Mouse (Mus musculus) G1E (cell line): ENCODE results near the gene H2afx. TPM values are rescaled to one million over a fixed set of nuclear protein-coding genes. Genes with fewer than 3 reads are reported as not detected.
"Not testable (repeated sequence)": the region's sequence is repeated elsewhere in the genome, so short reads cannot be mapped to it uniquely, and the experiment has no call there.

Source experiments
- ATAC-seq: 2 replicates; pipeline ENCODE4 v1.8.0; 2016; ENCODE audit warnings: mild to moderate bottlenecking; ENCODE audit not compliant: insufficient number of reproducible peaks, poor library complexity, low FRiP score, severe bottlenecking; ENCODE audit errors: extremely low read depth
- DNase-seq: peaks from one replicate; pipeline ENCODE4 v3.0.0; 2012; ENCODE audit warnings: low spot score
- H3K27me3 ChIP-seq: 2 replicates; pipeline ENCODE4 v1.6.1; 2012; ENCODE audit warnings: mild to moderate bottlenecking, low read length, inconsistent platforms; ENCODE audit not compliant: insufficient read depth
- H3K36me3 ChIP-seq: replicated peaks from 2 replicates; pipeline ENCODE3; 2012; ENCODE audit warnings: mild to moderate bottlenecking, inconsistent platforms
- H3K4me1 ChIP-seq: 2 replicates; pipeline ENCODE4 v1.6.1; 2012; ENCODE audit warnings: low read depth, low read length, inconsistent platforms, mixed read lengths; ENCODE audit not compliant: insufficient read depth
- H3K4me3 ChIP-seq: 2 replicates; pipeline ENCODE4 v1.5.1; 2012; ENCODE audit warnings: low read depth, mild to moderate bottlenecking, inconsistent platforms, low read length, moderate library complexity, mixed read lengths
- H3K9me3 ChIP-seq: replicated peaks from 2 replicates; pipeline ENCODE4 v1.6.1; 2012; ENCODE audit warnings: inconsistent platforms
- CTCF ChIP-seq: IDR thresholded peaks from 2 replicates; pipeline ENCODE4 v1.5.1; 2012; ENCODE audit warnings: low read depth, low read length, inconsistent platforms, mixed read lengths
- GATA1 ChIP-seq: IDR thresholded peaks from 2 replicates; pipeline ENCODE4 v1.6.1; 2012; ENCODE audit warnings: borderline replicate concordance, low read length, inconsistent platforms, mixed read lengths
- GATA2 ChIP-seq: IDR thresholded peaks from 2 replicates; pipeline ENCODE4 v1.6.1; 2012; ENCODE audit warnings: low read depth, low read length, inconsistent platforms, borderline replicate concordance
- POLR2AphosphoS5 ChIP-seq: IDR thresholded peaks from 2 replicates; pipeline ENCODE4 v1.6.1; 2012; ENCODE audit warnings: low read depth, low read length, inconsistent platforms; ENCODE audit not compliant: insufficient replicate concordance
- TAL1 ChIP-seq: conservative IDR thresholded peaks from 2 replicates; pipeline ENCODE4 v1.6.1; 2012; ENCODE audit warnings: low read depth, low read length, inconsistent platforms, mixed read lengths
- polyA plus RNA-seq: library from polyadenylated mRNA; stranded (reverse); fragments of >175 nt; gene quantifications from 2 replicates; pipeline ENCODE4 v1.2.3, GENCODE M21; 2012
- total RNA-seq, 2 experiments: library from RNA; stranded (forward) in 1 of 2; stranded (reverse) in 1 of 2; fragments of 200-1000 nt in 1 of 2; fragments of >200 nt in 1 of 2; fragmentation: Nextera tagmentation in 1 of 2; gene quantifications; 2 replicates each; pipeline ENCODE4 v1.2.3; 2014 to 2017

Gene H2afx
- total and polyA plus RNA-seq, 3 experiments, result 227 to 762 (median 240) TPM

- H3K36me3 ChIP-seq, result peaks cover 68% of the 10 kb centered on the region
- H3K4me3 ChIP-seq, result no peak overlapping the region
- H3K9me3 ChIP-seq, result peaks cover 10% of the 10 kb centered on the region
- TF ChIP-seq GATA2 (no peak), TAL1 (no peak), GATA1 (no peak), POLR2AphosphoS5 (no peak), CTCF (no peak)
- peaks cover 37% of the 10 kb centered on the region for H3K4me1 ChIP-seq
- no peaks in the 10 kb centered on the region for H3K27me3 ChIP-seq
- ATAC-seq, result no peak
- DNase-seq, result no peak
Observed at GRCm38 (mm10) chr9:44330736-44331135, 3.8 kb upstream of the H2afx start.

DNA sequence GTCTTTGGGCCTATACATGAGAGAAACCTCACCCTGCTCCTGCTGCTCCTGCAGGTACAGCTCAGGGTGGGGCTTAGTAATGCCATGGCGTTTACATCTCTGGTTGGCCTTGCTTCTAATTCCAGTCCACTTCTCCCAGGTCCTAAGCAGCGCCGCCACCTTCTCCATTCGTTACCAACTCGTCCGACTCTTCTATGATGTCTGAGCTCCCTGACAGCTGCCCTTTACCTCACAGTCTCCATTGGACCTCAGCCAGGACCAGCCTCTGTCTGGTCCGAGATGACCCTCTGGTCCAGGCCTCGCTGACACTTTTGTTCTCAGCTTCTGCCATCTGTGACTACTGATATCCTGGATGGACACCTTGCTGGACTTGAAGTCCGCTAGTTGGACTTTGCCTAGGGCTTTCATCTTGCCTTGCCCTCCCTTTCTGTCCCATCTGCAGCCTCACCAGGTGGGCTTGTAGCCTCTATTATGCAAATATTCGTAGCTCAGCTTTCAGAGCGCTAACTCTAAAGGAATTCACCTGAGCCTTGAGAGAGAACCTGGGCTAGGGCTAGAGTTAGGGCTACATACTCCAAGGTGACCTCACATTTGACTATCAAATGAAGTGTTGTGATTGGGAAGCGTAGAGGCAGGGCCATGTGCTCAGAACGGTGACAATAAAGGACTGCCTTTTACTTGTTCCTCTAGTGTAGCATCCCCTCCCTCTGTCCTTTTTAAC is 1.4 kb upstream of the H2afx start:
- no peak for TF ChIP-seq GATA2
- no peak for TF ChIP-seq CTCF
- no peak for TF ChIP-seq POLR2AphosphoS5
- TF ChIP-seq GATA1, result no peak
- TF ChIP-seq TAL1, result no peak
- Histone ChIP-seq H3K4me3 (no peak overlapping the region), H3K9me3 (peaks cover 10% of the 10 kb centered on the region), H3K27me3 (no peaks in the 10 kb centered on the region), H3K4me1 (peaks cover 34% of the 10 kb centered on the region), H3K36me3 (peaks cover 83% of the 10 kb centered on the region)
- ATAC-seq (no peak), DNase-seq (no peak)

- Histone ChIP-seq H3K4me1 (peaks cover 45% of the 10 kb centered on the region), H3K27me3 (no peaks in the 10 kb centered on the region), H3K36me3 (peaks cover 83% of the 10 kb centered on the region), H3K4me3 (peak overlapping the region; percentile 98), H3K9me3 (peaks cover 10% of the 10 kb centered on the region)
- TF ChIP-seq CTCF (no peak), POLR2AphosphoS5 (peak; percentile 93)
- no peak for ATAC-seq
- peak; percentile 21 for DNase-seq
Observed at GRCm38 (mm10) chr9:44335331-44336092, 1.0 kb downstream of the H2afx start.

GRCm38 (mm10) chr9:44336093-44336406 is 1.6 kb downstream of the H2afx start:
- H3K9me3 ChIP-seq, result peaks cover 10% of the 10 kb centered on the region
- H3K4me1 ChIP-seq, result peaks cover 47% of the 10 kb centered on the region
- H3K27me3 ChIP-seq, result no peaks in the 10 kb centered on the region
- TF ChIP-seq GATA1, result no peak
- no peak; the same call in 1 of the 2 replicates for TF ChIP-seq POLR2AphosphoS5
- no peak for TF ChIP-seq GATA2
- no peak for TF ChIP-seq CTCF
- TF ChIP-seq TAL1, result no peak
- DNase-seq (no peak), ATAC-seq (no peak)
- peaks cover 83% of the 10 kb centered on the region for H3K36me3 ChIP-seq
- H3K4me3 ChIP-seq, result peak overlapping the region; percentile 98

DNA sequence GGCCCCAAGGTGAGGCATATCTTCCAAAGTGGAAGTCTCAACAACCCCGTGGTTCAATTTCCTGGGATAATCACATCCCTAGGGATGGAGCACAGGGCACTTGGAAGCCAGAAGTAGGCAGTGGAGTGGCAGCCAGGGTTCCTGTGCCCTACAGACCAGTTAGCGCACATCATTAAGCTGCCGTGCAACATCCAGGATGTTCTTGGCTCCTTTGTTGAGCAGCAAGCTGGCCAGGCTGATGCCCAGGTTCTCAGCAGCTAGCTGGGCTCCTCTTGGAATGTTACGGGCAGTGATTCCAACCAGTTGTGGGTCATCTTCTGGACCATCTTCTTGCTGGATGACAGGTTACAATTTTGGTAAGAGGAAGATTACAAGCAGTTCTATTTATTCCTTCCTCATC is 2.0 kb downstream of the H2afx start:
- H3K9me3 ChIP-seq, result peaks cover 10% of the 10 kb centered on the region
- H3K4me1 ChIP-seq, result peaks cover 51% of the 10 kb centered on the region
- not testable (repeated sequence) for DNase-seq, ATAC-seq, H3K27me3 ChIP-seq
- H3K4me3 ChIP-seq, result peak overlapping the region; percentile 68
- H3K36me3 ChIP-seq, result peaks cover 83% of the 10 kb centered on the region

DNA sequence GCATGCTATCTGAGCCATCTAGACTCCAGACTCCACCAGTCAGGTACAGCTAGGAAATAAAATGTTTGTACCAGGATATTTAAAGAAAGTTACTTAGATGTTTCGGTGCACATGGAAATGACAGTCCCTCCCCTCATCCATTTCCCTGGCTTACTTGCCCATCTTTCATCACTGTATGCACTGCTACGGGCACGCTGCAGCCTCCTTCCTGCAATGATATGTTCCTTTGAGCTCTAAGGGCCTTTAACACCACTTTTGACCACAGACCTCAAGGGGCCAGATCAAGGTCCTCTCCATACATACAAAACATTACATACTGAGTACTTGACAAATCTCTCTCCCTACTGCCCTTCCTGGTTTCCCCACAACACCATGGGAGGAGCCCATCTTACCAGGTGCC is 2.5 kb downstream of the H2afx start:
- Histone ChIP-seq H3K9me3 (peaks cover 10% of the 10 kb centered on the region), H3K36me3 (peaks cover 83% of the 10 kb centered on the region), H3K4me3 (peak overlapping the region; percentile 68), H3K4me1 (peaks cover 55% of the 10 kb centered on the region), H3K27me3 (no peaks in the 10 kb centered on the region)
- ATAC-seq (no peak), DNase-seq (no peak)
- TF ChIP-seq GATA2, result no peak
- no peak; the same call in 1 of the 2 replicates for TF ChIP-seq POLR2AphosphoS5
- no peak for TF ChIP-seq GATA1
- no peak for TF ChIP-seq CTCF
- no peak for TF ChIP-seq TAL1

DNA sequence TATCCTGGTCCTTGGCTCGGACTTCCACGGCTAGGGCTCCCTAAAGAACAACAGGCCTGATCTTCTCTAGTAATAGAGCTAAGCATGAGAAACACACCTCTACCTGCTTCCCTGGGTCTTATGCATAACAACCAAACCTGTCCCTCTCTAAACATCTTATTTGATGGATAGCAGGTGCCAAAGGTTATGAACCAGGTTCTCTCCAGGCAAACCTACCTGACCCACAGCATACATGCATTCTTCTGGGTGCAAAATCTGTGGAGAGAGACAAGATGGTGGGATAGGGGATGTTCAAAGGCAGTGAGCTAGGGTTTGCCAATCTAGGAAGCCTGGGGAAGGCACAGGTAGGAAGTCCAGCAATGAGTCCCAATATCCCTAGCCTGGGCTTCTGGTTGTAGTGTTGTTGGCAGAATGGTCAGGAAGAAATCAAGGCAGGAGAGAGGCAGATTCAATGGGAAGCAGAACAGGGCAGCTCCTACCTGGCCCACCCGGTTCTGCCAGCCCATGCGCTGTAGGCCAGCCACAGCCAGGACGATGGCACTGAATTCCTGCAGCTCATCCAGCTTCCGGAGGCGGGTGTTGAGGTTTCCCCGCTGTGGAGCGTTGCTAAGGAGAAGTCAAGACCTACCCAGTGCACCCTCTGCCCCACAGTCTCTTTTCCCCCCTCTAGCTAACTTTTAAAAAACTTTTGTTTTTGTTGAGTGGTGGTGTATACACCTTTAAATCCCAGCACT is 3.1 kb downstream of the H2afx start:
- DNase-seq, result no peak

More for the DNA sequence above, 3.1 kb downstream of the H2afx start:
- Histone ChIP-seq H3K9me3 (peaks cover 10% of the 10 kb centered on the region), H3K27me3 (no peaks in the 10 kb centered on the region), H3K36me3 (peaks cover 83% of the 10 kb centered on the region), H3K4me3 (peak overlapping the region; percentile 68; the same call in 1 of the 2 replicates), H3K4me1 (peaks cover 62% of the 10 kb centered on the region)
- TF ChIP-seq GATA2, result no peak
- TF ChIP-seq POLR2AphosphoS5, result peak; percentile 90
- TF ChIP-seq GATA1, result no peak
- no peak for ATAC-seq
